ENCODE assay signal across 2 mouse cellular contexts in genomic region chr7:45862804-45863203, GRCm38 (mm10).
TF ChIP-seq lines count a peak whose summit lies in the region.

No protein-coding gene starts in this region.

TF ChIP-seq in CH12.LX, 34 proteins besides CTCF, POLR2A, EP300 and RAD21:
- no peak for TF ChIP-seq MXI1 (IDR thresholded peaks at IDR 0.05; ENCODE audit: low read depth, low read length)
- 0 out of 2 replicates have a peak, but pooled peaks have one; percentile 37 for TF ChIP-seq HCFC1 (IDR thresholded peaks at IDR 0.05; ENCODE audit: low read depth, low read length)

TF ChIP-seq in MEL, 35 proteins besides CTCF, POLR2A, EP300 and RAD21:
- TF ChIP-seq MAFK (IDR thresholded peaks at IDR 0.05; ENCODE audit: borderline replicate concordance, low read depth, low read length) (no peak), HCFC1 (IDR thresholded peaks at IDR 0.05; ENCODE audit: low read depth, low read length) (peak; percentile 64)
